Mouse (Mus musculus) neural tube, embryonic 13.5 days (tissue): Measurements from ENCODE around the gene Aldh3b2. TPM values are rescaled to one million over a fixed set of nuclear protein-coding genes. Genes with fewer than 3 reads are reported as not detected.

Experiments
- ATAC-seq: fragments of 200-750 bp; cut with Nextera tagmentation; 2 replicates; pipeline ENCODE4 v1.8.0; 2017; ENCODE audit warnings: low read depth, mild to moderate bottlenecking, moderate TSS enrichment, moderate library complexity
- H3K27ac ChIP-seq: fragments of 300-500 bp; sonication (generic); replicated peaks from 2 replicates; pipeline ENCODE4 v1.5.1; 2015; ENCODE audit warnings: moderate library complexity, mild to moderate bottlenecking, inconsistent platforms
- H3K27me3 ChIP-seq: fragments of 300-500 bp; sonication (generic); 2 replicates; pipeline ENCODE4 v1.6.1; 2015; ENCODE audit warnings: mild to moderate bottlenecking, inconsistent platforms
- H3K36me3 ChIP-seq: fragments of 300-500 bp; sonication (generic); 2 replicates; pipeline ENCODE4 v1.6.1; 2015; ENCODE audit warnings: mild to moderate bottlenecking, inconsistent platforms
- H3K4me1 ChIP-seq: fragments of 300-500 bp; sonication (generic); replicated peaks from 2 replicates; pipeline ENCODE4 v1.6.1; 2015; ENCODE audit warnings: inconsistent platforms
- H3K4me2 ChIP-seq: fragments of 300-500 bp; sonication (generic); 2 replicates; pipeline ENCODE4 v1.6.1; 2015; ENCODE audit warnings: inconsistent platforms, mild to moderate bottlenecking, moderate library complexity
- H3K4me3 ChIP-seq: fragments of 300-500 bp; sonication (generic); 2 replicates; pipeline ENCODE4 v1.5.1; 2015; ENCODE audit warnings: mild to moderate bottlenecking, inconsistent platforms
- H3K9ac ChIP-seq: fragments of 300-500 bp; sonication (generic); 2 replicates; pipeline ENCODE4 v1.6.1; 2015; ENCODE audit warnings: moderate library complexity, mild to moderate bottlenecking, inconsistent platforms
- H3K9me3 ChIP-seq: fragments of 300-500 bp; sonication (generic); 2 replicates; pipeline ENCODE4 v1.6.1; 2016; ENCODE audit warnings: inconsistent platforms
- WGBS: fragments of 180-500 bp; shearing (Covaris S2); methylation state at CpG from one replicate; pipeline ENCODE4 v1.1.7; 2015; 5-methylcytosine and 5-hydroxymethylcytosine counted together
- polyA plus RNA-seq: library from polyadenylated mRNA; unstranded; fragments of >200 nt; fragmentation: Nextera tagmentation; extraction: Ambion mirVana; gene quantifications from 2 replicates; pipeline ENCODE4 v1.2.1, GENCODE M21; 2015

Gene Aldh3b2
- polyA plus RNA-seq, 1 experiment from 2014 or later = 0.14 TPM

DNA sequence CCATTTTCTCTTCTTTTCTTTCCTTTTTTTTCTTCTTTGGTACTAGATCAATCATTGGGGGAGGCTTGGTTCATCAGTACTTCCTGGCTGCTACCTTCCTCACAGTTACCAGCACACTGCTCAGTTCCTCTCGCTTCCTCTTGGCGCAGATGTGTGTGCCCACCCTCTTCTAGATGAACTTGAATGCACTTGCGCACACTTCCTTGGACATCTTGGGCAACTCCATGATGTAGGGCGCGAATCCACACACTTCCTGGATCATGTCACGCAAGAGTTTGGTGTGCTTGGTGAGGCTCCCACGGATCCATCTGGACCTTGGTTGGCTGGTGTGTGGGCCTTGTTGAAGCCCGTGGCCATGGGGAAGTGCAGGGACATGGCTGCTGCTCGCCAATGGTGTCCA, 40.4 kb upstream of the Aldh3b2 start:
- Histone ChIP-seq H3K9ac (no peak overlapping the region), H3K4me3 (no peak overlapping the region), H3K4me2 (no peak overlapping the region), H3K27ac (no peak overlapping the region), H3K36me3 (no peaks in the 10 kb centered on the region), H3K4me1 (peaks cover 42% of the 10 kb centered on the region), H3K9me3 (no peaks in the 10 kb centered on the region), H3K27me3 (peaks cover 19% of the 10 kb centered on the region)
- ATAC-seq = no peak
- 90% methylated on average over 9 of the region's 9 CpGs for WGBS

DNA sequence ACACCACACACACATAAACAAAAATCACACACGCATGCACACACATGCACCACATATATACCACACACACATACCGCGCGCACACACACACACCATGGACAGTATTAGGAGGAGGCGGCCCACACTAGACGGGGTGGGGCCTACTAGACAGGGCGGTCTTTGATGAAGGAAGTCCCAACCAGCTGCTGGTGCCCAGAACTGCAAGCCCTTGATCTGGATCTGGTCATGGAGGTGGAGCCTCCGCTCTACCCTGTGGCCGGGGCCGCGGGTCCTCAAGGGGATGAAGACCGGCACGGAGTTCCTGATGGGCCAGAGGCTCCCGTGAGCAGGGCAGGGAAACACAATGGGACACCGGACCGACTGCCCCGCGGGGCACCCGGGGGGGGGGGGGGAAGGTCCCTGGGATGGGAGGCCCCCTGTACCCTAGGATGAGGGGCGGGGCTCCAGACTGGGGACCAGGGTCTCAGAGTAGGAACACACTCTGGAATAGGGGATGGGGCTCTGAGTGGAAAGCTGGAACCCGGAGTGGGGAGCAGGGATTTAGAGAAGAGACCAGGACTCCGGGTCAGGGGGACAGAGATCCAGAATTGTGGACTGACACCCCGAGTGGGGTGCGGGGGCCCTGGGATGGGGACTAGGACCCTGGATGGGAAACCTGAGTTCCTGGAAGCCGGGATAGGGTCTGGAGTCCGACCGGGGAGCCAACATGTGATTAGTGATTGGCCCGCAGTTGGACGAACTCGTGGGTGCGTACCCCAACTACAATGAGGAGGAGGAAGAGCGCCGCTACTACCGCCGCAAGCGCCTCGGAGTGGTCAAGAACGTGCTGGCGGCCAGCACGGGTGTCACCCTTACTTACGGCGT, 36.9 kb upstream of the Aldh3b2 start, which contains the start of gene Unc93b1:
Gene Unc93b1, plus strand, starts transcription at position 155 of the 864 bp plus-strand sequence.
- peak within 1 kb of the TSS; percentile 41 for H3K4me3 ChIP-seq
- H3K27ac ChIP-seq = no peak within 1 kb of the TSS
- 8% methylated on average over 42 of the region's 42 CpGs for WGBS
- H3K4me1 ChIP-seq = peaks cover 25% of the 10 kb centered on the region
- no peaks in the 10 kb centered on the region for H3K36me3 ChIP-seq
- H3K9ac ChIP-seq = peak within 1 kb of the TSS; percentile 67
- ATAC-seq = peak; percentile 72
- peaks cover 29% of the 10 kb centered on the region for H3K27me3 ChIP-seq
- H3K9me3 ChIP-seq = no peaks in the 10 kb centered on the region
- peak within 1 kb of the TSS; percentile 75 for H3K4me2 ChIP-seq

DNA sequence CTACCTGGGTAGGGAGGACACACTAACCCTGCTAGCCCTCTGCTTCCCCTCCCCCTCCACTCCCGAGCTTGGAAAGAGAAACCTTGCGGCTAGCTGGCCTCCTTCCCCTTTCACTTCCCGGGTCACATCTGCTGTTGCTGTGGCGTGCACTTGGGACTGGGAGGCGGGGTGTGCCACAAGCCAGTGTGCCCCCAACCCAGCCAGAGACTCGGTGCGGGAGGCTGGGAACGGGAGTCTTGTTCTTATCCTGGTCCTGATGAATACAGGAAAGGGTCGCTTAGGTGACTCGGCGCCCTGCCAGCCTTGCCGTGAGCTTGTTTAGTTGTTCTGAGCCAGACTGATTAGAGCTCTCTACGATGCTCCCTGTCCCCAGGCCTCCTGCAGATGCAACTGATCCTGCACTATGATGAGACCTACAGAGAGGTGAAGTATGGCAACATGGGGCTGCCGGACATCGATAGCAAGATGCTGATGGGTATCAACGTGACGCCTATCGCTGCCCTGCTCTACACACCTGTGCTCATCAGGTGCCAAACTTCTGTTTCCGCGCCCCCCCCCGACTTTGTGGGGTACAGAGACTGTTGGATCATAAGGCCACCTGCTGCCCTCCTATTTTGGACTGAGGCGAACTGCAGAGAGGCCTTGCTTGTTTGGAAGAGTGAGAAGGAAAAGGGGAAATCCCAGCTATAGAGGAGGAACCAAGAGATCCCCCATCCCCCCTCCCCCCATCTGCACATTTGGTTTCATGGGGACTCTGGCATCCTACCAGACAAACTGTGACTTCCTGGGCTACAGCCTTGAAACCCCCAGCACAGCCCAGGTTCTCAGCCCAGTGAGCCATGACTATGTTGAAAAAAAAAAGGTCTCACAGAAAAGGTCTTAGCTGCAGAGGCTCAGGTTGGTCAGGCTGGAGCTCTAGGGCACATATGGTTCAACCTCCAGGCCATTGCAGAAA, 36.0 kb upstream of the Aldh3b2 start:
- ATAC-seq = peak; percentile 37; the same call in 1 of the 2 replicates
- Histone ChIP-seq H3K9me3 (no peaks in the 10 kb centered on the region), H3K27me3 (peaks cover 29% of the 10 kb centered on the region), H3K27ac (no peak overlapping the region), H3K4me3 (peak overlapping the region; percentile 41), H3K9ac (peak overlapping the region; percentile 67), H3K36me3 (no peaks in the 10 kb centered on the region), H3K4me1 (peaks cover 16% of the 10 kb centered on the region), H3K4me2 (peak overlapping the region; percentile 75)
- WGBS = 9% methylated on average over 22 of the region's 22 CpGs

DNA sequence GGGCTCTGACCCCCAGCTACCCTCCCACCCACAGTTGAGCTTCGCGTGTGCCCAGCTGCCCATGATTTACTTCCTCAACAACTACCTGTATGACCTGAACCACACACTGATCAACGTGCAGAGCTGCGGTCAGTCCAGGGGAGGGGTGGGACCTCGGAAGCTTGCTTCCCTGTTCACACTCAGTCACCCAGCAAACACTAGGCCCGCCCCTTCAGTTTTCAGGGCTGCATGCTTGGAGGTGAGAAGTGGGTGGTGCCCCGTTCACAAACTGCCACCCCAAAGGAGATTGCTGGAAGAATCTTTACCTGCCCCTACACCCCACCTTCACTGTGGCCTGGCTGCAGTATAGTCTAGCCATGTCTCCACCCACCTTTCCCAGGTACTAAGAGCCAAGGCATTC, 29.8 kb upstream of the Aldh3b2 start:
- peaks cover 17% of the 10 kb centered on the region for H3K27me3 ChIP-seq
- ATAC-seq = no peak
- H3K4me2 ChIP-seq = no peak overlapping the region
- no peak overlapping the region for H3K4me3 ChIP-seq
- no peak overlapping the region for H3K27ac ChIP-seq
- H3K4me1 ChIP-seq = no peaks in the 10 kb centered on the region; the same call in 1 of the 2 replicates
- no peaks in the 10 kb centered on the region for H3K9me3 ChIP-seq
- no peak overlapping the region for H3K9ac ChIP-seq
- no peaks in the 10 kb centered on the region for H3K36me3 ChIP-seq
- WGBS = 82% methylated on average over 7 of the region's 7 CpGs

DNA sequence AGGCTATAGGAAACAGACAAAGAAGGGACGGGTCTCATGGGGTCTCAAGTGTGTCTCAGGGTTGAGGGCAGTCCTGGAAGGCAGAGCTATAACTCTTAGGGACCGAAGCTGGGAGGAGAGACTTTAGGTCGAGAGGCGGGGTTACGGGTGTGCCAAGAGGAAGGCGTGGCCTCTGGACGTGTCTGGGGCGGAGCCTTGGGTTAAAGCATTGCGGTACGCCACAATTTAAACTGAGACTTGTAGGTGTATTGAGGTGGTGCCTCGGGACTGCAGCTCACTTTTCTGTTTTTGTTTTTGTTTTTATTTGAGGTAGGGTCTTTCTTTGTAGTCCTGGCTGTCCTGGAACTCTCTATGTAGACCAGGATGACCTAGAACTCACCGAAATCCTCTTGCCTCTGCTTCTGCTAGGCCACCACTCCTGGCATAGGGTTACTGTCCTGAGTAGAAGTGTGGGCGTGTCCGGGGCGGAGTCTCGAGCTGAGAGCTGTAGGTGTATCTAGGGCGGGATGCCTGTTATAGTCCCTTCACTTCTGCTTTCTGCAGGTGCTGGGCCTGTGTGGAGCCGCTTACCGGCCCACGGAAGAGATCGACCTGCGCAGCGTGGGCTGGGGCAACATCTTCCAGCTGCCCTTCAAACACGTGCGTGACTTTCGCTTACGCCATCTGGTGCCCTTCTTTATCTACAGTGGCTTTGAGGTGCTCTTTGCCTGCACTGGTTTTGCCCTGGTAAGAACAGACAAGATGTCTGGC, 29.0 kb upstream of the Aldh3b2 start:
- WGBS = 26% methylated on average over 27 of the region's 27 CpGs
- Histone ChIP-seq H3K4me2 (no peak overlapping the region), H3K36me3 (no peaks in the 10 kb centered on the region), H3K4me1 (no peaks in the 10 kb centered on the region; the same call in 1 of the 2 replicates), H3K27me3 (peaks cover 13% of the 10 kb centered on the region; the same call in 1 of the 2 replicates), H3K9me3 (no peaks in the 10 kb centered on the region), H3K4me3 (no peak overlapping the region), H3K27ac (no peak overlapping the region), H3K9ac (no peak overlapping the region)
- no peak for ATAC-seq

DNA sequence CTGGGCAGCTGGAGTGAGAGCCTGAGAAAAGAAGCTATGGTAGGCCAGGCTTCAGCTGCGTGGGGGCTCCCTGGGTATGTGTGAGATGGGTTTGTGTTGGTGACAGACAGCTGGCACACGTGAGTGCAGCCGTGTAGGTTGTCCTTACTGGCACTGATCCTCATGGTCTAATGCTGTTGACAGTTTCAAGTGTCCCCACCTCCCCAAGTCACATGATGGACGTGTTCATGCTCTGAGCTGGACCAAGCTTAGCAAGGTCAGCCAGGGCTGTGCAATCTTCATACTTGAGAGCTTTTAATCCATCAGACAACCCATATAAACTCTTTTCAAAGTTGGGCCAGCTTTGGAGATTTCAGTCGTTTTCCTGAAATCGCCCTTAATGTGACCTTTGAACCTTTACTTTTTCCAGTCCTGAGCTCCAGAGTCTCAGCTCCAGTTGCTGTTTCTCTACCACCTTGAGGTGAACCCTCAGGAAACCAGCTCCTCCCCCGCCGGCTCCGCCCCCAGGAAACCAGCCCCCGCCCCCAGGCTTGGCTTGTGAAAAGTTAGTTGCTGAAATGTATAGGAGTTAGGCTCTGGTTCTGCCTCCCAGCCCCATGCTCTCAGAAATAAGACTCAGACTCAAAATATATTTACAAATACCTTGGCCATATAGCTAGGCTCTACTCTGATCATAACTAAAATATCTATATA, 26.1 kb upstream of the Aldh3b2 start:
- H3K9me3 ChIP-seq = no peaks in the 10 kb centered on the region
- H3K27ac ChIP-seq = no peak overlapping the region
- H3K4me1 ChIP-seq = no peaks in the 10 kb centered on the region; the same call in 1 of the 2 replicates
- H3K4me2 ChIP-seq = no peak overlapping the region
- H3K27me3 ChIP-seq = peaks cover 13% of the 10 kb centered on the region; the same call in 1 of the 2 replicates
- H3K36me3 ChIP-seq = no peaks in the 10 kb centered on the region
- WGBS = 37% methylated on average over 10 of the region's 10 CpGs
- no peak overlapping the region for H3K9ac ChIP-seq
- ATAC-seq = no peak
- no peak overlapping the region for H3K4me3 ChIP-seq

DNA sequence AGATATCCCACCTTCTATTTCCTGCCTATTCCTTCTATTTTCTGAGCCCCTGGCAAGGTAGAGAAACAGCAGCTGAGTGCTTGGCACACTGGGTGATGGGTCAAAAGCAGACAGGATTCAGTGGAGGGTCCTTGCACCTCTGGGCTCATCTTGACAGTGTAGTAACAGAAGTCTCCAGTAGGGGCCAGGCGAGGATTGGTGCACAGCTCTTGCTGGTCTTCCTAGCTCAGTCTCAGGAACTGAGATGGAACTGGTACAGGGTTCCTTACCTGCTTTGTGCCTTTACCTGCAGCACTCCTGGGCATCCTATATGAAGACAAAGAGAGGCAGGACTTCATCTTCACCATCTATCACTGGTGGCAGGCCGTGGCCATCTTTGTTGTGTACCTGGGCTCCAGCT, 25.4 kb upstream of the Aldh3b2 start:
- WGBS = 16% methylated on average over 2 of the region's 2 CpGs
- peak; percentile 53; the same call in 1 of the 2 replicates for ATAC-seq
- H3K4me1 ChIP-seq = no peaks in the 10 kb centered on the region; the same call in 1 of the 2 replicates

DNA sequence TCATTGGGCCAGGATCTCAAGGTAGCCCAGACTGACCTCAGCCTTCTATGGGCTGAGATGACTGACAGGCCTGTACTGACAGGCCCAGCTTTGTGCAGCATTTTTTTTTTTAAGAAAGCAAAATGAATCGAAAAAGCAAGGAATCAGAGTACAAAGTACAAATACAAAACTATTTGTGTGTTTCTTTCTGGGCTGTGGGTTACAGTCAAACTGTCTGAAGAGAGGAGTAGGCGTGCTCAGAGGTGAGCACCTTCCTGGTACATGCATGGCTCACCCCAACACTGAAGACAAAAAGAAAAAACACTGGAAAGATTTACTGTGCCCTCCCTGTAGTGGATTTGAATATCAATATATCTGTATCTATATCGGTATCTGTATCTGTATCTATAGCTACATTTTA, 24.3 kb upstream of the Aldh3b2 start:
- no peak overlapping the region for H3K4me2 ChIP-seq
- no peak overlapping the region for H3K4me3 ChIP-seq
- WGBS = 77% methylated on average over 3 of the region's 3 CpGs
- no peaks in the 10 kb centered on the region; the same call in 1 of the 2 replicates for H3K4me1 ChIP-seq
- H3K9me3 ChIP-seq = no peaks in the 10 kb centered on the region
- no peak overlapping the region for H3K27ac ChIP-seq
- H3K36me3 ChIP-seq = no peaks in the 10 kb centered on the region
- H3K9ac ChIP-seq = no peak overlapping the region
- peaks cover 13% of the 10 kb centered on the region; the same call in 1 of the 2 replicates for H3K27me3 ChIP-seq
- ATAC-seq = no peak

More for the DNA sequence above, 25.4 kb upstream of the Aldh3b2 start:
- no peak overlapping the region for H3K4me2 ChIP-seq
- peaks cover 13% of the 10 kb centered on the region; the same call in 1 of the 2 replicates for H3K27me3 ChIP-seq
- H3K9me3 ChIP-seq = no peaks in the 10 kb centered on the region
- no peak overlapping the region for H3K27ac ChIP-seq
- no peak overlapping the region for H3K4me3 ChIP-seq
- no peaks in the 10 kb centered on the region for H3K36me3 ChIP-seq
- H3K9ac ChIP-seq = no peak overlapping the region

DNA sequence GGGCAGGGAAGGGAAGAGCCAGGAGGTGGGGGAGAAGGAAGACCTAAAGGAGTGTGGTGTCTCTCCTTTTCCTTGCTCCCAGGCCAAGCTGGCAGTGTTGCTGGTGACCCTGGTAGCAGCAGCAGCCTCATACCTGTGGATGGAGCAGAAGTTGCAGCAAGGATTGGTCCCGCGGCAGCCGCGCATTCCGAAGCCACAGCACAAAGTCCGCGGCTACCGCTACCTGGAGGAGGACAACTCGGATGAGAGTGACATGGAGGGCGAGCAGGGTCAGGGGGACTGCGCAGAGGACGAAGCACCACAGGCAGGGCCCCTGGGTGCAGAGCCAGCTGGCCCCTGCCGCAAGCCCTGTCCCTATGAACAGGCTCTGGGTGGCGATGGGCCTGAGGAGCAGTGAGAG, 23.6 kb upstream of the Aldh3b2 start:
- H3K36me3 ChIP-seq = no peaks in the 10 kb centered on the region
- peaks cover 5% of the 10 kb centered on the region; the same call in 1 of the 2 replicates for H3K27me3 ChIP-seq
- no peaks in the 10 kb centered on the region for H3K9me3 ChIP-seq
- H3K4me3 ChIP-seq = no peak overlapping the region
- no peak overlapping the region for H3K27ac ChIP-seq
- WGBS = 73% methylated on average over 14 of the region's 14 CpGs
- ATAC-seq = no peak
- no peak overlapping the region for H3K4me2 ChIP-seq
- no peaks in the 10 kb centered on the region for H3K4me1 ChIP-seq
- no peak overlapping the region for H3K9ac ChIP-seq

DNA sequence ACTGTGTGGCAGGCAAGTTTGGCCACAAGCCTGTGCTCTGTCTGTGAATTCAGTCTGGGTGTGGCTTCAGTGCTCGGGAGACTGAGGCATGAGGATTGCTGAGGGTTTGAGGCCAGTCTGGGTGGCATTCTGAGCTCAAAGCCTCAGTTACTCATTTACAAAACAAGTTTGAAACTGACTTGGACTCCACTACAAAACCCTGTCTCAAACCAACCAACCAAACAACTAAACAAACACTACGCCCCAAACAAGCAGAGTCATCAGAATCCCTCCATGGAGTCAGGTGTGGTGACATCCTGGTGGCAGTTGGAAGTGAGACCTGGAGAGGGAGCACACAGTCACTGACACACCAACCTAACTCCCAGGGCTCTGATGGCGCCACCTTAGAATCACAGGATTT, 21.8 kb upstream of the Aldh3b2 start:
- H3K4me1 ChIP-seq = no peaks in the 10 kb centered on the region
- no peaks in the 10 kb centered on the region for H3K27me3 ChIP-seq
- H3K9ac ChIP-seq = no peak overlapping the region
- H3K4me2 ChIP-seq = no peak overlapping the region
- no peak overlapping the region for H3K27ac ChIP-seq
- H3K4me3 ChIP-seq = no peak overlapping the region
- H3K36me3 ChIP-seq = no peaks in the 10 kb centered on the region
- no peak for ATAC-seq
- no peaks in the 10 kb centered on the region for H3K9me3 ChIP-seq
- WGBS = 78% methylated on average over 3 of the region's 3 CpGs

DNA sequence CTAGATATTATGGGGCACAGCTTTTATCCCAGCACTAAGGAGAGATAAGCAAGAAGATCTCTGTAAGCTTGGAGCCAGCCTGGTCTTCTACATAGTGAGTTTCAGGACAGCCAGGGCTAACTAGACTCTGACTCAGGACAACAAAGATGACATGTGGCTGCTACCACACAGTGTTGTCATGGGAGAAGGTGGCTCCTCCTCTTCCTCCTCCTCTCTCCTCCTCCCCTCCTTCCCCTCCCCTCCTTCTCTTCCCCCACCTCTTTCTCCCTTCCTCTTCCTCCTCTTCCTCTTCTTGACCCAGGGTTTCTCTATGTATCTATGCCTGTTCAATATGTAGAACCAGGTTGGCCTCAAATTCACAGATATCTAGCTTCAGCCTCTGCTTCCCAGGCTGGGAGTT, 20.7 kb upstream of the Aldh3b2 start:
- Histone ChIP-seq H3K4me2 (no peak overlapping the region), H3K9ac (no peak overlapping the region), H3K9me3 (no peaks in the 10 kb centered on the region), H3K36me3 (no peaks in the 10 kb centered on the region), H3K4me1 (no peaks in the 10 kb centered on the region), H3K4me3 (no peak overlapping the region), H3K27ac (no peak overlapping the region), H3K27me3 (no peaks in the 10 kb centered on the region)
- no peak for ATAC-seq
